Mouse (Mus musculus): ENCODE results near the gene Acyp2. TPM values are rescaled to one million over a fixed set of nuclear protein-coding genes. Genes with fewer than 3 reads are reported as not detected.

The Acyp2 gene
- polyA plus RNA-seq, 2 experiments = 8.0 to 11.1 TPM

- H3K4me1 ChIP-seq (ENCODE audit: control insufficient read depth, insufficient read depth, low read length) = no peaks in the 10 kb centered on the region
- H3K27ac ChIP-seq (replicated peaks; ENCODE audit: low read depth, low read length) = no peak overlapping the region
- WGBS = 83% methylated on average over 2 of the region's 2 CpGs
- no peaks in the 10 kb centered on the region for H3K36me3 ChIP-seq (ENCODE audit: control insufficient read depth, insufficient read depth, low read length)
- no peak for DNase-seq (ENCODE audit: low spot score)
- no peak overlapping the region for H3K4me2 ChIP-seq (replicated peaks; ENCODE audit: low read depth, low read length, severe bottlenecking)
- H3K9ac ChIP-seq (ENCODE audit: low read depth, low read length, severe bottlenecking) = no peak overlapping the region
- no peaks in the 10 kb centered on the region for H3K9me3 ChIP-seq (ENCODE audit: control insufficient read depth, low read length)
- no peak overlapping the region for H3K4me3 ChIP-seq (replicated peaks; ENCODE audit: low read length)
- TF ChIP-seq POLR2A (IDR thresholded peaks at IDR 0.05; ENCODE audit: borderline replicate concordance, extremely low read depth, insufficient read depth, insufficient read length) = no peak
- no peaks in the 10 kb centered on the region for H3K27me3 ChIP-seq (ENCODE audit: control insufficient read depth, insufficient read depth, low read length)
- no peak for ATAC-seq (ENCODE audit: low FRiP score, low read depth)
These were observed 132.3 kb downstream of the Acyp2 start for GRCm38 (mm10) chr11:30517133-30517532.

GRCm38 (mm10) chr11:30508178-30508577 is 141.2 kb downstream of the Acyp2 start:
- H3K36me3 ChIP-seq (ENCODE audit: control insufficient read depth, insufficient read depth, low read length) = no peaks in the 10 kb centered on the region
- DNase-seq (ENCODE audit: low spot score) = no peak
- no peak overlapping the region for H3K9ac ChIP-seq (ENCODE audit: low read depth, low read length, severe bottlenecking)
- H3K9me3 ChIP-seq (ENCODE audit: control insufficient read depth, low read length) = no peaks in the 10 kb centered on the region
- TF ChIP-seq POLR2A (IDR thresholded peaks at IDR 0.05; ENCODE audit: borderline replicate concordance, extremely low read depth, insufficient read depth, insufficient read length) = no peak
- no peak overlapping the region for H3K4me2 ChIP-seq (replicated peaks; ENCODE audit: low read depth, low read length, severe bottlenecking)
- H3K4me3 ChIP-seq (replicated peaks; ENCODE audit: low read length) = no peak overlapping the region
- WGBS = 92% methylated on average over 4 of the region's 4 CpGs
- no peaks in the 10 kb centered on the region for H3K4me1 ChIP-seq (ENCODE audit: control insufficient read depth, insufficient read depth, low read length)
- no peaks in the 10 kb centered on the region for H3K27me3 ChIP-seq (ENCODE audit: control insufficient read depth, insufficient read depth, low read length)
- no peak for ATAC-seq (ENCODE audit: low FRiP score, low read depth)
- no peak overlapping the region for H3K27ac ChIP-seq (replicated peaks; ENCODE audit: low read depth, low read length)

GRCm38 (mm10) chr11:30498738-30499355 is 150.5 kb downstream of the Acyp2 start:
- H3K9me3 ChIP-seq (ENCODE audit: control insufficient read depth, low read length) = no peaks in the 10 kb centered on the region
- H3K36me3 ChIP-seq (ENCODE audit: control insufficient read depth, insufficient read depth, low read length) = no peaks in the 10 kb centered on the region
- no peak overlapping the region for H3K9ac ChIP-seq (ENCODE audit: low read depth, low read length, severe bottlenecking)
- 79% methylated on average over 3 of the region's 3 CpGs for WGBS
- no peaks in the 10 kb centered on the region for H3K4me1 ChIP-seq (ENCODE audit: control insufficient read depth, insufficient read depth, low read length)
- no peak overlapping the region for H3K4me3 ChIP-seq (replicated peaks; ENCODE audit: low read length)
- ATAC-seq (ENCODE audit: low FRiP score, low read depth) = peak; percentile 62; the same call in 1 of the 2 replicates
- H3K27ac ChIP-seq (replicated peaks; ENCODE audit: low read depth, low read length) = no peak overlapping the region
- H3K27me3 ChIP-seq (ENCODE audit: control insufficient read depth, insufficient read depth, low read length) = no peaks in the 10 kb centered on the region
- TF ChIP-seq POLR2A (IDR thresholded peaks at IDR 0.05; ENCODE audit: borderline replicate concordance, extremely low read depth, insufficient read depth, insufficient read length) = no peak
- peak; percentile 18 for DNase-seq (ENCODE audit: low spot score)
- H3K4me2 ChIP-seq (replicated peaks; ENCODE audit: low read depth, low read length, severe bottlenecking) = no peak overlapping the region

- H3K4me2 ChIP-seq (replicated peaks; ENCODE audit: low read depth, low read length, severe bottlenecking) = no peak overlapping the region
- H3K27ac ChIP-seq (replicated peaks; ENCODE audit: low read depth, low read length) = no peak overlapping the region
- WGBS = 44% methylated on average over 2 of the region's 2 CpGs
- no peak overlapping the region for H3K9ac ChIP-seq (ENCODE audit: low read depth, low read length, severe bottlenecking)
- H3K27me3 ChIP-seq (ENCODE audit: control insufficient read depth, insufficient read depth, low read length) = no peaks in the 10 kb centered on the region
- no peak for TF ChIP-seq POLR2A (IDR thresholded peaks at IDR 0.05; ENCODE audit: borderline replicate concordance, extremely low read depth, insufficient read depth, insufficient read length)
- DNase-seq (ENCODE audit: low spot score) (no peak), ATAC-seq (ENCODE audit: low FRiP score, low read depth) (no peak)
- H3K36me3 ChIP-seq (ENCODE audit: control insufficient read depth, insufficient read depth, low read length) = no peaks in the 10 kb centered on the region
- no peaks in the 10 kb centered on the region for H3K9me3 ChIP-seq (ENCODE audit: control insufficient read depth, low read length)
- H3K4me3 ChIP-seq (replicated peaks; ENCODE audit: low read length) = no peak overlapping the region
- H3K4me1 ChIP-seq (ENCODE audit: control insufficient read depth, insufficient read depth, low read length) = no peaks in the 10 kb centered on the region
These were observed 152.2 kb downstream of the Acyp2 start for GRCm38 (mm10) chr11:30497151-30497550.

- Histone ChIP-seq H3K27ac (replicated peaks; ENCODE audit: low read depth, low read length) (no peak overlapping the region), H3K27me3 (ENCODE audit: control insufficient read depth, insufficient read depth, low read length) (no peaks in the 10 kb centered on the region), H3K4me1 (ENCODE audit: control insufficient read depth, insufficient read depth, low read length) (no peaks in the 10 kb centered on the region), H3K4me2 (replicated peaks; ENCODE audit: low read depth, low read length, severe bottlenecking) (no peak overlapping the region), H3K9me3 (ENCODE audit: control insufficient read depth, low read length) (no peaks in the 10 kb centered on the region), H3K36me3 (ENCODE audit: control insufficient read depth, insufficient read depth, low read length) (no peaks in the 10 kb centered on the region), H3K4me3 (replicated peaks; ENCODE audit: low read length) (no peak overlapping the region), H3K9ac (ENCODE audit: low read depth, low read length, severe bottlenecking) (no peak overlapping the region)
- no peak for DNase-seq (ENCODE audit: low spot score)
- no peak for TF ChIP-seq POLR2A (IDR thresholded peaks at IDR 0.05; ENCODE audit: borderline replicate concordance, extremely low read depth, insufficient read depth, insufficient read length)
- no peak for ATAC-seq (ENCODE audit: low FRiP score, low read depth)
These were observed 157.7 kb downstream of the Acyp2 start for GRCm38 (mm10) chr11:30491515-30492260.
